Mouse (Mus musculus) MEL (cell line): ENCODE measurements around the gene Wdr70. TPM values are rescaled to one million over a fixed set of nuclear protein-coding genes. Genes with fewer than 3 reads are reported as not detected.

Source experiments
- DNase-seq: peaks from one replicate; pipeline ENCODE4 v3.0.0; 2011; ENCODE audit warnings: low read depth, low spot score
- H3K27ac ChIP-seq: 2 replicates; pipeline ENCODE4 v1.5.1; 2012; ENCODE audit warnings: low read depth, mild to moderate bottlenecking, control low read depth, low read length, moderate library complexity; ENCODE audit not compliant: control insufficient read depth
- H3K27me3 ChIP-seq, 2 experiments: fragments of 150-350 bp in 1 of 2; sonication (generic) in 1 of 2; 2 replicates each; pipeline ENCODE4 v1.6.1; 2012; ENCODE audit warnings: low read length in 2 of 2, mild to moderate bottlenecking in 2 of 2, improper control_type of control experiment in 1 of 2, moderate library complexity in 1 of 2; ENCODE audit not compliant: insufficient read depth in 2 of 2, control insufficient read depth in 1 of 2
- H3K36me3 ChIP-seq, 2 experiments: 2 replicates each; pipeline ENCODE4 v1.6.1; 2012 to 2014; ENCODE audit warnings: low read length in 2 of 2, improper control_type of control experiment in 1 of 2, inconsistent platforms in 1 of 2, mild to moderate bottlenecking in 1 of 2; ENCODE audit not compliant: insufficient read depth in 2 of 2, control insufficient read depth in 1 of 2
- H3K4me1 ChIP-seq, 2 experiments: fragments of 150-350 bp in 1 of 2; sonication (generic) in 1 of 2; 2 replicates each; pipeline ENCODE4 v1.6.1; 2012; ENCODE audit warnings: low read length in 2 of 2, improper control_type of control experiment in 1 of 2, mild to moderate bottlenecking in 1 of 2; ENCODE audit not compliant: insufficient read depth in 2 of 2, control insufficient read depth in 1 of 2
- H3K4me3 ChIP-seq, 2 experiments: fragments of 150-350 bp in 1 of 2; sonication (generic) in 1 of 2; 2 replicates each; pipeline ENCODE4 v1.5.1; 2012; ENCODE audit warnings: low read depth in 2 of 2, low read length in 2 of 2, mild to moderate bottlenecking in 2 of 2, moderate library complexity in 2 of 2, control low read depth in 1 of 2, improper control_type of control experiment in 1 of 2; ENCODE audit not compliant: control insufficient read depth in 1 of 2, insufficient read depth in 1 of 2
- H3K79me2 ChIP-seq: 2 replicates; pipeline ENCODE4 v1.6.1; 2012; ENCODE audit warnings: mild to moderate bottlenecking, low read length, moderate library complexity; ENCODE audit not compliant: control insufficient read depth, poor library complexity, insufficient read depth
- H3K9ac ChIP-seq: 2 replicates; pipeline ENCODE4 v1.6.1; 2012; ENCODE audit warnings: low read depth, mild to moderate bottlenecking, control low read depth, low read length, moderate library complexity; ENCODE audit not compliant: control insufficient read depth, poor library complexity, severe bottlenecking
- H3K9me3 ChIP-seq: fragments of 150-350 bp; sonication (generic); replicated peaks from 2 replicates; pipeline ENCODE4 v1.6.1; 2012; ENCODE audit warnings: mild to moderate bottlenecking, low read length, improper control_type of control experiment, moderate library complexity; ENCODE audit not compliant: insufficient read depth
- BHLHE40 ChIP-seq: IDR thresholded peaks from 2 replicates; pipeline ENCODE4 v1.6.1; 2012; ENCODE audit warnings: low read depth, mild to moderate bottlenecking, inconsistent platforms, low read length, improper control_type of control experiment, borderline replicate concordance
- CTCF ChIP-seq, 3 experiments: IDR thresholded peaks in 2 of 3; conservative IDR thresholded peaks in 1 of 3; 2 replicates each; pipeline ENCODE4 v1.5.1; 2011 to 2012; ENCODE audit warnings: low read length in 3 of 3, low read depth in 2 of 3, mild to moderate bottlenecking in 2 of 3, improper control_type of control experiment in 1 of 3, inconsistent platforms in 1 of 3, mixed read lengths in 1 of 3, moderate library complexity in 1 of 3; ENCODE audit not compliant: control insufficient read depth in 1 of 3, insufficient read depth in 1 of 3, poor library complexity in 1 of 3, severe bottlenecking in 1 of 3
- E2F4 ChIP-seq: IDR thresholded peaks from 2 replicates; pipeline ENCODE4 v1.6.1; 2011; ENCODE audit warnings: low read depth, low read length, improper control_type of control experiment, borderline replicate concordance
- GABPA ChIP-seq: IDR thresholded peaks from 2 replicates; pipeline ENCODE4 v1.6.1; 2012; ENCODE audit warnings: low read depth, mild to moderate bottlenecking, inconsistent platforms, low read length, improper control_type of control experiment, moderate library complexity
- GATA1 ChIP-seq: IDR thresholded peaks from 2 replicates; pipeline ENCODE4 v1.6.1; 2011; ENCODE audit warnings: low read depth, low read length, improper control_type of control experiment
- HCFC1 ChIP-seq: IDR thresholded peaks from 2 replicates; pipeline ENCODE4 v1.6.1; 2012; ENCODE audit warnings: low read depth, mild to moderate bottlenecking, inconsistent platforms, low read length, improper control_type of control experiment, moderate library complexity
- JUND ChIP-seq: IDR thresholded peaks from 2 replicates; pipeline ENCODE4 v1.6.1; 2011; ENCODE audit warnings: low read depth, mild to moderate bottlenecking, improper control_type of control experiment, low read length
- KAT2A ChIP-seq: conservative IDR thresholded peaks from 2 replicates; pipeline ENCODE4 v1.6.1; 2012; ENCODE audit warnings: low read depth, low read length, improper control_type of control experiment, inconsistent platforms
- MXI1 ChIP-seq: IDR thresholded peaks from 2 replicates; pipeline ENCODE4 v1.6.1; 2011; ENCODE audit warnings: mild to moderate bottlenecking, low read depth, low read length, improper control_type of control experiment
- MYC ChIP-seq: IDR thresholded peaks from 2 replicates; pipeline ENCODE4 v1.6.1; 2011; ENCODE audit warnings: low read depth, mild to moderate bottlenecking, low read length, improper control_type of control experiment, moderate library complexity
- NRF1 ChIP-seq: IDR thresholded peaks from 2 replicates; pipeline ENCODE4 v1.6.1; 2014; ENCODE audit warnings: low read depth, mild to moderate bottlenecking, inconsistent platforms, low read length, improper control_type of control experiment, moderate library complexity; ENCODE audit not compliant: poor library complexity, insufficient read depth, severe bottlenecking
- POLR2A ChIP-seq, 2 experiments: IDR thresholded peaks; 2 replicates each; pipeline ENCODE4 v1.6.1; 2011 to 2012; ENCODE audit warnings: low read length in 2 of 2, mild to moderate bottlenecking in 2 of 2, control low read depth in 1 of 2, improper control_type of control experiment in 1 of 2, low read depth in 1 of 2, moderate library complexity in 1 of 2; ENCODE audit not compliant: control insufficient read depth in 1 of 2, insufficient read depth in 1 of 2, poor library complexity in 1 of 2
- POLR2AphosphoS2 ChIP-seq: IDR thresholded peaks from 2 replicates; pipeline ENCODE4 v1.6.1; 2011; ENCODE audit warnings: low read length, improper control_type of control experiment
- POLR2AphosphoS5 ChIP-seq: IDR thresholded peaks from 2 replicates; pipeline ENCODE4 v1.6.1; 2012; ENCODE audit warnings: low read depth, borderline replicate concordance, mild to moderate bottlenecking, inconsistent platforms, low read length, moderate library complexity, mixed read lengths
- RAD21 ChIP-seq: IDR thresholded peaks from 2 replicates; pipeline ENCODE4 v1.6.1; 2011; ENCODE audit warnings: mild to moderate bottlenecking, low read depth, low read length, improper control_type of control experiment
- SIN3A ChIP-seq: IDR thresholded peaks from 2 replicates; pipeline ENCODE4 v1.6.1; 2012; ENCODE audit warnings: low read length, improper control_type of control experiment, inconsistent platforms
- SMC3 ChIP-seq: IDR thresholded peaks from 2 replicates; pipeline ENCODE4 v1.6.1; 2011; ENCODE audit warnings: low read depth, low read length, improper control_type of control experiment
- ZMIZ1 ChIP-seq: IDR thresholded peaks from 2 replicates; pipeline ENCODE4 v1.6.1; 2012; ENCODE audit warnings: low read depth, mild to moderate bottlenecking, inconsistent platforms, low read length, improper control_type of control experiment, moderate library complexity
- polyA plus RNA-seq, 2 experiments: library from polyadenylated mRNA; stranded (reverse) in 1 of 2; unstranded in 1 of 2; fragments of >175 nt in 1 of 2; fragments of >200 nt in 1 of 2; gene quantifications; 2 replicates each; pipeline versions ENCODE4 v1.2.1 to v1.2.4; 2012; ENCODE audit warnings: low replicate concordance in 2 of 2, low read depth in 1 of 2; ENCODE audit not compliant: insufficient read length in 2 of 2, insufficient read depth in 1 of 2, missing spikeins in 1 of 2
- total RNA-seq: library from RNA; depleted of rRNA; stranded (reverse); fragments of 300-350 nt; gene quantifications from 2 replicates; pipeline ENCODE4 v1.2.3, GENCODE M21; 2012

The Wdr70 gene
- total and polyA plus RNA-seq, 3 experiments, result 40.7 to 48.8 TPM; not detected in 1

- no peaks in the 10 kb centered on the region for H3K9me3 ChIP-seq
Observed at GRCm38 (mm10) chr15:8006056-8006455, 93.0 kb downstream of the Wdr70 start.

GRCm38 (mm10) chr15:8005506-8005905 is 93.5 kb downstream of the Wdr70 start:
- TF ChIP-seq HCFC1 (no peak), SIN3A (no peak), SMC3 (no peak), JUND (no peak), CTCF (IDR thresholded peaks at IDR 0.05 in 2 of 3, conservative IDR thresholded peaks at IDR 0.05 in 1 of 3; ENCODE audit: control insufficient read depth in 1 of 3, insufficient read depth in 1 of 3, low read depth in 2 of 3, low read length in 3 of 3, poor library complexity in 1 of 3, severe bottlenecking in 1 of 3) (no peak), POLR2AphosphoS5 (no peak), E2F4 (no peak), ZMIZ1 (no peak), RAD21 (no peak), KAT2A (no peak), GABPA (no peak), POLR2AphosphoS2 (no peak), POLR2A (IDR thresholded peaks at IDR 0.05; ENCODE audit: control insufficient read depth in 1 of 2, insufficient read depth in 1 of 2, low read depth in 1 of 2, low read length in 2 of 2, poor library complexity in 1 of 2) (no peak), GATA1 (no peak), MYC (no peak)
- TF ChIP-seq, all 39 proteins: peak for 0
- Histone ChIP-seq H3K27me3 (no peaks in the 10 kb centered on the region), H3K36me3 (peaks cover 0 to 7% of the 10 kb centered on the region in 2 experiments; a peak in 1 of 4 replicates), H3K9me3 (no peaks in the 10 kb centered on the region), H3K27ac (no peak overlapping the region), H3K79me2 (no peaks in the 10 kb centered on the region), H3K4me1 (peaks cover 4 to 8% of the 10 kb centered on the region in 2 experiments; a peak in 2 of 4 replicates), H3K4me3 (no peak overlapping the region), H3K9ac (no peak overlapping the region)
- no peak for DNase-seq

More at GRCm38 (mm10) chr15:8006056-8006455, 93.0 kb downstream of the Wdr70 start:
- TF ChIP-seq ZMIZ1 (no peak), MXI1 (no peak), KAT2A (no peak), BHLHE40 (no peak), GATA1 (no peak), NRF1 (no peak), POLR2A (IDR thresholded peaks at IDR 0.05; ENCODE audit: control insufficient read depth in 1 of 2, insufficient read depth in 1 of 2, low read depth in 1 of 2, low read length in 2 of 2, poor library complexity in 1 of 2) (no peak)
- Histone ChIP-seq H3K36me3 (peaks cover 0 to 7% of the 10 kb centered on the region in 2 experiments; a peak in 1 of 4 replicates), H3K27ac (no peak overlapping the region), H3K27me3 (no peaks in the 10 kb centered on the region), H3K79me2 (no peaks in the 10 kb centered on the region), H3K4me1 (peaks cover 4 to 8% of the 10 kb centered on the region in 2 experiments; a peak in 2 of 4 replicates), H3K9ac (no peak overlapping the region), H3K4me3 (no peak overlapping the region)
- DNase-seq, result peak; percentile 26
